Mouse (Mus musculus): ENCODE results near the gene Apoa5.

DNA sequence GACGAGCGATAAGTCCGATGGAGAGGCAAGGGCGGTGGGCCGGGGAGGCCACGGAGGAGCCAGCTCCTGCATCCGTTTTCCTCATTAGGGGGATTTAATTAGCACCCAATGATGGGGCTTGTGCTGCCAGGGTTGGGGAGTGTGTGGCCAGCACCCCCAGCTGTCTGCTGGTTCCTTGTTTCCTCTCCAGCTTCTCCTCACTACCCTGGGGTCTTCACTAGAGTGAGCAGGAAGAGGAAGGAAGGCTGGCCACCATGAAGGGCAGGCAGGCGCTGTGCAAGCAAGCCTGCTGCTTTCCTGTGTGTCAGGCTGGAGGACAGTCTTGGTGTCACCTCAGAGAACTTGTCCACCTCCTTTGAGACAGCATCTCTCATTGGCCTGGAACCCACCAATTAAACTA, 48.5 kb downstream of the Apoa5 start:
- TF ChIP-seq CTCF (IDR thresholded peaks at IDR 0.05; ENCODE audit: control insufficient read depth, insufficient read depth, insufficient read length) (no peak), MAX (IDR thresholded peaks at IDR 0.05) (no peak), USF1 (IDR thresholded peaks at IDR 0.05; ENCODE audit: low read depth) (no peak)
